Mouse (Mus musculus): ENCODE measurements around the gene Macrod2.

DNA sequence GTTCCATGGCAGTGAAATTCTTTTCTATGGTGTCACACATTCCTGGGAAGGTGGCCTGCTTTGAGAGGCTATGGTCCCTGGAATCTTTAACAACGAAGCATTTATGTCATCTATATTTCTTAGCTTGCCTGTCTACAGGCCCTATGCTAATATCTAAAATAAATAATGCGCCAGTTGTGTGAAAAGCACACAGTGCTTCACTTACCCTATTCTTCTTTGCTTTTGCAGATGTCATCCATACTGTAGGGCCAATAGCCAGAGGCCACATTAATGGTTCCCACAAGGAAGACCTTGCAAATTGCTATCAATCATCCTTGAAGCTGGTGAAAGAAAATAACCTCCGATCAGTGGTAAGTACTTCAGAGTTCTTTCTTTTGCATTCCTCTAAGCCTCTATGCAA is 1119.9 kb downstream of the Macrod2 start:
- TF ChIP-seq CTCF (IDR thresholded peaks at IDR 0.05; ENCODE audit: control insufficient read depth, insufficient read depth, insufficient replicate concordance, low read depth, low read length) (no peak), POLR2A (IDR thresholded peaks at IDR 0.05; ENCODE audit: control insufficient read depth, low read depth, low read length) (no peak)

Measured in testis, adult 2 months (tissue).